Mouse (Mus musculus): ENCODE measurements at regions not wholly inside any gene's neighbourhood (a gene's known extent, or its start where the extent isn't known, plus 50 kb on each side); places are given as distances from the start of the nearest gene placed in this dataset.
A peak's percentile ranks its signal among the peaks of the same experiment; 100 is the strongest.
"Not testable (repeated sequence)": the region's sequence is repeated elsewhere in the genome, so short reads cannot be mapped to it uniquely, and the experiment has no call there.

DNA sequence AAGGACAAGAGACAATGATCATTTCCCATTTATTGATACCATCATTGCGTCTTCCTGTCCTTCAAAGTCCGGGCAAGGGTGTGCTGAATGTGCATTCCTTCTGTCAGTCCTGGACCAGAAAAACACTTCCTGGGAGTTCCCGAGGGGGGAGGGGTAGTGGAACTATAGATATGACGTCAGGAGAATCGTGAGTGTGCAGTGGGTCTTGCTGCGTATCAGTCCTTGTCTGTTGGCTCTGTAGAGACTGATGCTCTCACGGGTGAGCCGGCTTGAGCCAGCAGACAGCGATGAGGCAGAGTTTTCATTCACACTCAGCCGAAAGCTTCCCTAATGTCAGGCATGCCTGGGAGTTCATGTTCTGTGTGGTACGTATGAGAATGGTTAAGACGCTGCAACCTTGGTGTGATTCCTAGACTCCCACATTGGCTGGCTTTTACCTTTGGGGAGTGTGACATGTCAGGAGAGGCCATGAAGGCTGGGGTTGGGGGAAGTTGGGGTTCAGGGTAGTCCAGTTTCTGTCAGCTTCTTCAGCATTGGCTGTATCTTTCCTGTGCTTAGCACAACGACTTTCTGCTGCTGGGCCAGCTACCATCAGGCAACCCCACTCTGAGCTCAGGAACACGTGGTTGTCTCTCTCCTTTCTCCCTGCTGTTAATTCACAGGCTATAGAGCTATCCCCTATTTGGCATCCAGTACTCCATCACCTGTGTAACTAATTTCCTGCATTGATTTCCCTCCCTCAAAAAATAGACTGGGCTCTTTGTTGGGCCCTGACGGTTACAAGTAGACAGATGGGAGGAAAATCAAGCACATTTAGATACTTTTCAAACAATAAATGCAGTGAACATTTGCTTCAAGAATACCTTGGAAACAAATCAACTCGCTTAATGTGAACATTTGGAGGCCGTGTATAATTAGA is 203.2 kb upstream of the Daam1 start:
- DNase-seq: peak; percentile 12

DNA sequence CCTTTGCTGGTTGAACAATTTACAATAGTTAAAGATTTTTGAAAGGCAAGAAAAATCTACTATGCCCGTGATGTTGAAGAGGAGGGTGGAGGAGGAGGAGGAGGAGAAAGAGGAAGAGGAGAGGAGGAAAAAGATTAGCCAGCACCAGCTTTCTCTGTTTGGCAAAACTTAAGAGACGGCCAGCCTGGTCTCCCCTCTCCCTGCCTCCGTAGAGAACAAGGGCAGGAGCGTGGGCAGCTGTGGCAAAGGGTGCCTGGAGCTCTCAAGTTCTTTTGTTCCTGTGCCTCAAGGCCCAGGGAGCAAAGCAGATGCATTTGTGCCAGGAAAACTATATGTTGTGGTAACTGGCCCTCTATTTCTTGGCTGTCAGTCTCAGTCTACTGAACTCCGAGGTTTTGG is 202.5 kb upstream of the Daam1 start:
- DNase-seq: no peak

DNA sequence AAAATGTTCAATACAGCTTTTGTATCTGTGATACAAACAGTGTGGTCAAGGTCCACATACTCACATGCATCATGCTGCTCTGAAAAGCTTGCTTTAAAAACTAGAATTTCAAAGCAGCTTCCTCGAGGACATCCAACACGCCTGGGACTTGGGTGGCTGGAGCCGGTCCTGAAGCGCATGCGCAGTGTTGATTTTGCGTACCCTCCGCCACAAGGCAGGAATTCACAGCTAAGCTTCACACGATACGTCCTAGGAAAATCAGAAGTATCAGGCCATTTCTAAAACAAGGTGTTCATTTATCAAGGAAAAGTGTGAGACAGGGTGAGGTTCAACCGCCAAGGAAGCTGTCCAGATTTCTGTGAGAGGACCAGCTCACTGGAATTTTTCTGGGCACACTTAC is 202.1 kb upstream of the Daam1 start:
- no peak for DNase-seq

DNA sequence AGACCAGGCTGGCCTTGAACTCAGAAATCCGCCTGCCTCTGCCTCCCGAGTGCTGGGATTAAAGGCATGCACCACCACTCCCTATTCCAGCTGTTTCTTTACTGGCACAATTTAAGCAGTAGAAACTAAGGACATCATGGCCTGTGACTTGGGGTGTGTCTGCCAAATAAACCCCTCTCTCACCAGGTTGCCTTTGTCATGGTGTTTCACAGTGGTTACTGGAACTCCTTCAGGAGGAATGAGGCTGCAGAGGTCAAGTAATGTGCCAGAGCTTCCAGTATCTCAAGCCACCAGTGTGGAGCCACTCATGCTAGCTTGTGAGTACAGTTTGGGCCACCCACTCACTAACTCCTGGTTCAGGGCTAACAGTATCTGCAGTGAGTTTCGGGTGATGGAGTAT is 200.5 kb upstream of the Daam1 start:
- DNase-seq: no peak

DNA sequence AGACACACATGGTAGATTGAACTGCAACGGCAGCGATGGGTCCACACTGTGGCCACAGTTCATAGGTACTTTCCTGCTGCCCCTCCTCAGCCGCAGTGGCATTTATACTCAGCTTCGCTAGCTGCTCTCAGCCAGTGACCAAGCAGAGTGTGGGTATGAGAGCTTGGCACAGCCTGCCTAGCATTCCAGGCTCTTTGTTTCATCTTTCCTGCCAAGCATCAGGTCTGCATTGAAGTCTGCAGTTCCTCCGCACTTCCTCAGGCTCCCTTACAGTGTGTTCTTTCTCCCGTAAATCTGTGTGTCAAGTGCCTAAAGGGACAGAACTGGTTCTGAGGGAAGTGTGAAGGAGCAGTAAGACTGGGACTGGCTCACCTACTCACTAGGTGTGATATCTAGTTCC is 194.6 kb upstream of the Daam1 start:
- no peak for DNase-seq

DNA sequence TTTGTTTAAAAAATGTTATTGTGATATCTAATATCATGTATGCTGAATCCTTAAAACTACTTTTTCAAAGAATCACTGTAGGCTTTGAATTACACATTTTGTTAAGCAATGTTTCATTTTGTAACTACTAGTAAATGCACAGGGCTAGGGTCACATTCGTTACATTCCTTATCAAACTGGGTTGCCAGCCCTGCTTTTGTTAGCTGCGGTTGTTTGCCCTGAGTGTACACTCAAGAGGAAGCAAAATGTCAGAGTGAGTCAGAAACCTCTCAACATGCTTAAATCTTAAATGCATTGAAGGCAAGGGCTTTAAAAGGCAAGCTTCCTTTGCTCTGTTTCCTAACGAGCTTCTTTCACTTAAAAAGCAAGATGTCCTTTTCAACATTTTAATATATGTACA is 193.6 kb upstream of the Daam1 start:
- DNase-seq: no peak

DNA sequence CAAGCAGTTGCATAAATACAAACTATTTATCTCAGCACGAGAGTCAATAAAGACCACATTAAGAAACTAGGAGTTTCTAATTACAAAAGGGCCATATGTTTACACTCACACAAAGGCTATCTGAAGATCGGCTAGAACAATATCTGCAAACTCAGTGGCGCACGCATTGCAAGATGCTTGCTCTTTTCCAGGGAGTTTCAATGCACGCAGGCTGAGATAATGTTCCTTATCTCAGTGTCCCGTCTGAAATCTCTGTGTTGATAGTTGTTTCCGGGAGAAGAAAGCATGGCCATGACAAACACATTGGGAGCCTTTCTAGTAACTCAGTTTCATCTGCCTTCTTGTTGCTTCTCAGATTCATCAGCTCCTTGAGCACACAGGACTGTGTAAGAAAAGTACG is 192.6 kb upstream of the Daam1 start:
- no peak for DNase-seq

DNA sequence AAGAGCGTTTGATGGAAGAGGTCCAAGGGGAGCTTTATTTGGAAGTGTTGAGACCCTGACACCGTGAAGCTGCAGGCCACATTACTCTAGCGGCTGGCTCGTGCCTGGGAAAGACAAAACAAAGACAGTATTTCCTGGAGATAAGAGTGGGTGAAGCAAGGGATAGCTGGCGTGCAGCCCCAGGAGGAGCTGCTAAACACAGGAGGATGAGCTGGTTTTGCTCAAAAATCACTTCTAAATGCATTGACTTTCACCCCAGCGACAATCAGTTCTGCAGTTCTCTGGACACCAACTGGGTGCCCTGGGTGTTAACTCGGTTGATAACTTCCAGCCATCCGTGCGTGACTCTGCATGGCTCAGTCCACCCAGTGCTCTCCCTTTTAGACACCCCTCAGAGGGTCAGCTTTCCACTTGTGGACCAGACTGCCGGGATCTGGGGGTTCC is 190.8 kb upstream of the Daam1 start:
- DNase-seq: no peak

DNA sequence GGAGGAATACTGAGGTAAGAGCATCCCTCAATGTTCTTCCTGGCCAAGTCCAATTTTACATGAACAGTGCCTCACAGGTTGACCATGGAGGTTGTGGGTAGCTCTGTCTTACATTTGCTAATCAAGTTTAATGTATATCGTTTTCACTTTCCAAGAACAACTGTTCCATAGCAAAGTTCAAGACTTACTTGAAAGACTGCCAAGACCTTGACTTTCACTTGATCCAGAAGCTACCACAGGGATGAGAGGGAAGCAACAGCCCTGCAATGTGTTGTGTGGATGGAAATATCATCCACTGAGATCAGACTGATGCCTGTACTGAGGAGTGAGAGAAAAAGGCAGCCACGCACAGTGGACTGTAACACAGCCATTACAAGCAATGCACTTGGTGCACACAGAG is 189.4 kb upstream of the Daam1 start:
- DNase-seq: no peak

DNA sequence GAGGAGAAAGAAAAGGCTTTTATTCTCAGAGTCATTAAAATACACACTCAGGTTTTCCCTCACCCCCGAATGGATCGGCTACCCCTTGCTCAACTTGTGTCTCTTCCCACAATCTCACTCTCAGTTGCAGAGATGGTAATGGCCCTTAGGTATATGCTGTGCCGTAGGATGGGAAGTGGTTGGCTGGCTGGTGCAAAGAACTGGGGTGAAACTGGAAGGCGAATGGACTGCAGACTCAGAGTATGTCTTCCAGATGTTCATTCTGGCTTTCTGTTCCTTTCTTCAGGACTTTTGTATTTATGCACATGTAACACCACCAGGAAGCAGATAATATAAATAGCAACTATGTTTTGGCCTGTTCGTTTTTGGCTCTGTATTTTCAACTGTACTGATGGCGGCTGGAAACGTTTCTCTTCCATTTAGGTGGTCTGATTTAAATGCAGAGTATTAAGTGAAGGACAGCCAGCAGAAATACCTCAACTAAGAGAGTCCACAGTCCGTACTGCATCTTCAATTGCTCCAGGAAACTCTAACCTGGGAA is 188.0 kb upstream of the Daam1 start:
- DNase-seq: no peak

DNA sequence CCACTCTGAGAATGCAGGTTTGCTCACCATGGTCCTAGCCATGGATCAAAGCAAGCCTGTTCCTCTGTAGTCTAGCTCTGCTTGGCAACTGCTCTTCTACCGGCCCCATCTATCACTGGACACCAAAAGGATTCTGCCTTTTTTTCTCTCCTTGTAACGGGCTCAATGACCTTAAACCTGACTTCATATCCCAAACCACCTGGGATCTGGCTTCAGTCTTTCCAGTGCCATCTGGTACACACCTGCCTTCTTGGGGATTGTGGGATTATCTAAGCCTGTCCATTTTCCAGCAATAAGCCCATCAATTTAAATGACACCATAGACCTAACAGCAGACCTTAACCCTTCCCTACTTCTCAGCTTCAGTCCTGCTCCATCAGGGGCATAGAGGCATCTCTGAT is 179.6 kb upstream of the Daam1 start:
- DNase-seq: peak; percentile 37

DNA sequence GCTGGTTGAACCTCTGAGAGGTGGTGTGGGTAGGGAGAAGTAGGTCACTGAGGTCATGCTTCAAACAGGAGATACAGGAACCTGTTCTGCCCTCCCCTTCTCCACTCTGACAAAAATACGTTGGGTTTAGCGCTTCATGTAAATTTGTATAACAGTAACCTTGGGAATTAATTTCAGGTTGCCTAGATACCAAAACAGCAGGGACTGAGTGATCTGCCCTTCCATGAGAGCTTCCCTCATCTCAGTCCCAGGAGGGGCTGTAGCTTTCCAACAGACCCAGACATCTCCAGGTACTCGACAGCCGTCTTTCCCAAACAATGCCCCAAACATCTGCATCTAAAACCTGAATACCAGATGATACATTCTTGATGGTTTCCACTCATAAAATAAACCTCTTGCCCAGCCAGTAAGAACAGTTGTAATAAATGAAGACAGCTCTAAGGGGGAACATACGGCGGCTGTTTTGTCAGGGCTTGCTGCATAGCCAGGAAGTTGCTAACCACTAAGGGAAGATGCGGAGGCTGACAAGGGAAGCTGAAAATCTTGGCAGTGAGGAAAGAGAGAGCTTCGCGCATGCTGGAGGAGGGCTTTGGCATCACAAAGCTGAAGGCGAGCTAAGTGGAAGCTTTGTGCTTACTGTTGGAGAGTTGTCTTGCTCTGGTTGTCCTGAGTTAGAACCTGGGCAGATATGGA is 137.4 kb upstream of the Daam1 start:
- no peak for DNase-seq

DNA sequence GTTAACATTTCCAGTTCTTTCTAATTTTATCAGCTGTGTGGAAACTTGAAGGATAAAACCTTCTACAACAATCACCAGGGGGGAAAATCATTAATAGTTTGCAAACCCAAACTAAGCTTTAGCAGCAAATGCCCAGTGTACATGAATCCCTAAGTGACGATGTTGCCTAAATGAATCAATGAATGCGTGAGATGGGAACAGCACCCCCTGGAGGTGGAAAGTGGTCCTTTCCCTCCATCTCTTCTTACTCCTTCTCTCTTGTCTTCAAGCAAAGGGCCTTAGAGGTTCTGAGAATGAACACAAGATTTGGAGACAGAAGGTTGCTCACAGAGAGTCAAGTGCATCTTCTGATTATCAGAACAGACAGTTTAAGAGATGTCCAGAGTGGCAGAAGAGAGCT is 129.1 kb upstream of the Daam1 start:
- DNase-seq: peak; percentile 30

DNA sequence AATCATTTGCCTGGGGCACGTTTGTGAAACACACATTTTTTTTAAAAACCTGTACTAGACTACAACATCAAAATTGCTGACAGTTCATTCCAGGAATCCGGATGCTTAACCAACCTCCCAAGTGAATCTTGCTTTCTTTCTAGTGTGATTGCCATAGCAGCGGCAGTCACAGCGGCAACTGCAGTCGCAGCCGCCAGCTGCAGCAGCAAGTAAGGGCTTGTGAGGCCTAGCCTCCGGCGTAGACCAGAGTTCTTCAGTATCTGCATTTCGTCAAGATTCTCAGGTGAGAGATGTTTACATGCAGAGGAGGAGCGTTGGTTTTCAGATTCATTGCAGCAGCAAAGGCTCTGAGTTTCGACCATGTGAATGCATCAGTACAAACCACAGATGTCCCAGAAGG is 128.7 kb upstream of the Daam1 start:
- no peak for DNase-seq

DNA sequence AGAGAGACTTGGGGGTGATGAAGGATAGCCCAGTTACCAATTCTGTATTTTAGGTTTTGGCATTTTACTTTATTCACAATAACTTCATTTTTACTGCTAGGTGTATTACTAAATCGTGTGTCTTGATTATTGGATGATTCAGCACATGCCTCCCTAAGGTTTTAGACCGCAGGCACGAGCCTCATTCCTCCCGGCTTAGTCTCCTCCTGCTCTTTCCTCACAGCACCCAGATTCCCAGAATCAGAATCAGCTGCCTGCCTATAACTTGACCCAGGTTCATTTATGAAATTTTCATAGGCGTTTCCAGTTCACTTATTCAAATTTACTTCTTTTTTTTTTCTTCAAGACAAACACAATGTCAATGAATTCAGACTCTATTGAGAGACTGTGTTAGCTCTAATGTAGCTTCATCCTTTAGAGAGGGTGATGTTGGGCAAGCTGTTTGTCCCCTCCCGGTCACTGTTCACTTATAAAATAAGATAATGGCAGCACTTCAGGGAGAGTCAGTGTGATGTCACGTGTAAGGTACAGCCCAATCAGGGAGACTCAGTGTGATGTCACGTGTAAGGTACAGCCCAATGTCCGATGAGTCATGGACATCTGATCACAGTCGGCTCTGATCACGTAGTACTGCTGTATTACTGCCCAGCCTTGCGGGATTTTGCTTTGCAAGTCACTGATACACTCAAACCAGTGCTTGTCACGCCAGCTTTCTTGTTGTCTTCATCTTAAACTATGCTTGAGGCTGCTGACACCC is 127.6 kb upstream of the Daam1 start:
- DNase-seq: no peak

DNA sequence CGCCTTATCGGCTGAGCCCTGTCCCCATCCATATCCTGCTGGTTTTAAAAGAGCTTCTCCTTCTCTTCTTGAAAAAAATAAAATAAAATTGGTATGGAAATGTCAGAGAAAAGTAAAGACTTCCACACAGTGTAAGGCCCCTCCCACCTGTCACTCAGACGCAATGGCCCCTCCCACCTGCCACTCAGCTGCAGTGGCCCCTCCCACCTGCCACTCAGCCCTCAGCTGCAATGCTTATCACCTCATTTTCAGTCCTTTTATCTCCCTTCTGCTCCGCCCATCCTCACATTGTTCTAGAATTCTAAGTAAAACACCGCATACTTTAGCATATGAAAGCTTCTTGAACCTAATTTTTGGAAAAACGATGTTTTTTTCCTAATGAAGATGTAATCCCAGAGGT is 126.4 kb upstream of the Daam1 start:
- DNase-seq: no peak

DNA sequence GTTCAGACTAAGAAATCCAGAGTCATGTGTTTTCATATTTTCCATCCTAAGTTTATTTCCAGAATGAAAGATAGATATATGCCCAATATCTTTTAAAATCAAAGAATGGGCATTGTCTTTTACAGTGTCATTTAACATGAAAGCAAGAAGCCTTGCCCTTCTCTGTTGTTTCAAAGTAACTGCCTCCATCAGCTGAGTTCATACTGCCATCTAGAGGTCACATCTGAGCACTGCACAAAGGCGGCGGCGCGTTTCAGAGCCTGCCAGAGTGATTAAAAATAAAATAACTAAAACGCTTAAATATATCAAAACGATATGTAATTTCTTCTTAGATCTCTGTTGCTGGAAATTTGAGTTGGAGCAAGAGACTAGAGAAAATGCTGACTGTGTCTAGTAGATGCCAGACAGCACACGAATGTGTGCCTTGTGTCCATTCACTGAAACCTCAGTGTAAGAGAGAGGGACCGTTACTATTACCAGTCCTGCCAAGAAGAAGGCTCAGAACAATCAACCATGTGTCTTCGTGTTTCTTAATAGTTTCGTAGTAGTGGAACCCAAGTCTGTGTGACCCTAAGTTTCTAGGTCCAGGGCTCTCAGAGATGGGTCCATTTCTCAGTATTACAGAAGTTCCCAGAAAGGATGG is 123.0 kb upstream of the Daam1 start:
- DNase-seq: peak; percentile 68

DNA sequence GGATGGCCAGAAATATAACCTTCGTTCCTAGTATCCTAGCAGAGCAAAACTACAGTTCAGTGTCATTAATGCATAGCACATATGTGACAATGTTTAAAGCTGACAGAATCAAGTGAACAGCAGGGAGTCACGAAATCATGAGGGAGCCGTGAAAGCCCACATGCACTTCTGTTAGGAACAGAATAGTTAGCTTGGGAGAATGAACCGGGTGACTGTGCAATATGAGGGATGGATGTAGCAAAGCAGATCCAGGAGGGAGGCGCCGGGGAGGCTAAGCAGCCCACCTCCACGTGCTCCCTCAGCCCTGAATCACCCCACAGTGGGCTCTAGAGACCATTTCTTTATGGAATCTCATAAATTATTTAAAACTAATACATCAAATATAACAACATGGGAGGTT is 116.3 kb upstream of the Daam1 start:
- no peak for DNase-seq

DNA sequence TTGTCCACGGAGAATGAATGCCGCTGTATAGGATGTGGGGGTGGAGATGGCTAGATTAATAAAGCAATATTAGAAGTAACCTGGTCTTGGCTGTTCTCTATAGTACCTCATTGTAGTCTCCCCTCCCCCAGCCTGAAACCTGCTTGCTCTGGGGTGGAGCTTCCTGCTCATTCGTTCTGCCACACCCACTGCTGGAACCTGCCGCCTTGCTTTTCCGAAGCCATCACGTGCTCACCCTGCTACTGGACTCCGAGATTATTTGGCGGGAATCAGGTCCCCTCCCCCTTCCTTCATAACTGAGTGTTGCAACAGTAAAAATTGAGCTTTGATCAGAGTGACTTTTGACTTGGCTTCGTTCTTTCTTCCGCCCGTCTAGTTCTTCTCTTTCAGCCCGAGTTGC is 112.5 kb upstream of the Daam1 start:
- not testable (repeated sequence) for DNase-seq

DNA sequence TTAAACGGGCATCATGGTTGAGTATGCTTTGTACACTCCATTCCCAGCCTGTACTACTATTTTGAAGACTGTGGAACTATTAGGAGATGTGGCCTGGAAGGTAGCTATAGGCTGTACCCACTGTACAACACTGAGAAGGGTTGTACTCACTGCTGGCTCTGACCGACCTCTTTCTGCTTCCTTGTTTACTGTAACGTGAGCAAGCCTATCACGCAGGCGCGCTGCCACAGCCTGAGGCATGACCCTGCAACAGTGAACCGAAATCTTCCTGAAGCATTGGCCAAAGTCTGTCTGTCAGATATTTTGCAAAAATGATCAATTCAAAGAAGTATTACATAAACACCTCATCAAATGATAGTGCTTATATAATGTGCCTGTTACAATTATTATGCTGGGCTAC is 112.0 kb upstream of the Daam1 start:
- DNase-seq: no peak

DNA sequence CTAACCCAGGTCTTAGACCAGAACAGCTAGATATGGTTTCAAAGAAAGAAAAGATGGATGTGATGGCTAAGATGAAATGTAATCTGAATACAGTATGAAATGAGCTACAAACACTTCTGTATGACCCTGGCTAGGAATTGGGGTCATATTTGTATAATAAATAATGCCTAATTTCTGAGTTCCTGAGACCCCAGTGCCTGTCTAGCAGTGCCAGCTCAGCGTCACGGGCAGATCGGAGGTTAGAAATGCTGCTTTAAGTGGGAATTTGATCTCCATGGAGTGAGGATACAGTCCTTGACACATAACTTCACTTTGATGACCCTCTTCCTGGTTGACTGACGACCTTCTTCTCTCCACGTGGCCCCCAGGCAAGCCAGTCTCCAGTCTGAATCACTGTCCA is 105.7 kb upstream of the Daam1 start:
- DNase-seq: no peak

DNA sequence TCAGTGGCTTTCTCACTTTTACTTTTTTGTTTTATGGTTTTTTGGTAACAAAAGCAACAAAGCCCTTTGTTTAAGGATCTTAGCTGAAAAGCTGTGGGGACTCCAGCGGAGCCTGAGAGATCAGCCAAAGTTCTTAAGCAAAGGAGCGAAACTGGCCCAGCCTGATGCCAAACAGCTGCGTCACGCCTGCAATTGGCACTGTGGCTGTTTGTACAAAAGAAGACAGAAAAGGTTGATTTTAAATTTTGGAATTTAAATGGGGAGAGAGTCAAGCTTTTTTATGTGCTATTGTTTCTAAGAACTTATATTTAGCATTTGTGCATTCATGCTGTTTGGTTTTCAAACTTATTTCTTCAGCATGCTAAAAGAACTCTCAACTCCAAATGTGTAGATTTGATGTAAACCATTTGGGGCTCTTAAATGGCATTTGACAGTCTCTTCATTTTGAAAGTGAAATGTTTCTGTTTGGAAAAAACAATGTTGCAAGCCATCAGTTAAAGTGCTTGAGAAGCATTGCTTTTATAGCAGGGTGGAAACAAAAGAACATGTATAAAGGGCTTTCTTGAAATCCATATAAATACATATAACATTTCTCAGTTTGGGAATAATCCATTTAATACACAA is 105.1 kb upstream of the Daam1 start:
- DNase-seq: no peak

Measured in cerebellum, adult 8-10 months (tissue).